Mouse (Mus musculus) E14TG2a.4 (cell line): Measurements from ENCODE around the gene B3gnt8.

ENCODE experiments used
- H3K27me3 ChIP-seq: 2 replicates; pipeline ENCODE4 v1.6.1; 2014; ENCODE audit warnings: low read length, control low read depth; ENCODE audit not compliant: insufficient read depth
- H3K36me3 ChIP-seq: 2 replicates; pipeline ENCODE4 v1.6.1; 2014; ENCODE audit warnings: low read length, control low read depth; ENCODE audit not compliant: insufficient read depth
- H3K4me1 ChIP-seq: replicated peaks from 2 replicates; pipeline ENCODE4 v1.6.1; 2014; ENCODE audit warnings: low read depth, low read length, control low read depth
- H3K4me3 ChIP-seq: replicated peaks from 2 replicates; pipeline ENCODE4 v1.5.1; 2014; ENCODE audit warnings: mild to moderate bottlenecking, low read length
- H3K9me3 ChIP-seq: 2 replicates; pipeline ENCODE4 v1.6.1; 2014; ENCODE audit warnings: low read length, control low read depth
- CTCF ChIP-seq: conservative IDR thresholded peaks from 2 replicates; pipeline ENCODE4 v1.5.1; 2014; ENCODE audit warnings: low read length
- NANOG ChIP-seq: IDR thresholded peaks from 2 replicates; pipeline ENCODE4 v1.6.1; 2014; ENCODE audit warnings: borderline replicate concordance, low read length, mixed read lengths
- POU5F1 ChIP-seq: IDR thresholded peaks from 2 replicates; pipeline ENCODE4 v1.6.1; 2014; ENCODE audit warnings: low read length, borderline replicate concordance

Gene B3gnt8

GRCm38 (mm10) chr7:25655601-25656428 is 29.4 kb downstream of the B3gnt8 start:
- Histone ChIP-seq H3K4me3 (peak overlapping the region; percentile 50), H3K36me3 (peaks cover 32% of the 10 kb centered on the region), H3K4me1 (peaks cover 80% of the 10 kb centered on the region), H3K27me3 (no peaks in the 10 kb centered on the region), H3K9me3 (no peaks in the 10 kb centered on the region)
- TF ChIP-seq NANOG = no peak
- TF ChIP-seq POU5F1 = no peak
- no peak for TF ChIP-seq CTCF

GRCm38 (mm10) chr7:25657785-25658184 is 31.3 kb downstream of the B3gnt8 start:
- Histone ChIP-seq H3K27me3 (no peaks in the 10 kb centered on the region), H3K36me3 (peaks cover 45% of the 10 kb centered on the region), H3K9me3 (no peaks in the 10 kb centered on the region), H3K4me3 (peak overlapping the region; percentile 89), H3K4me1 (peaks cover 82% of the 10 kb centered on the region)
- TF ChIP-seq POU5F1 (no peak), CTCF (no peak), NANOG (no peak)

- Histone ChIP-seq H3K27me3 (no peaks in the 10 kb centered on the region), H3K9me3 (no peaks in the 10 kb centered on the region), H3K4me3 (peak within 1 kb of the TSS; percentile 89), H3K4me1 (peaks cover 84% of the 10 kb centered on the region), H3K36me3 (peaks cover 45% of the 10 kb centered on the region)
- no peak for TF ChIP-seq POU5F1
- TF ChIP-seq NANOG = no peak
- TF ChIP-seq CTCF = no peak
These were observed 32.4 kb downstream of the B3gnt8 start, which contains the start of the genes Bckdha and Exosc5 for GRCm38 (mm10) chr7:25658657-25659472. Gene Bckdha, minus strand, starts transcription at chr7:25658981. Gene Exosc5, plus strand, starts transcription at chr7:25659164.

GRCm38 (mm10) chr7:25666381-25666780 is 39.9 kb downstream of the B3gnt8 start:
- Histone ChIP-seq H3K4me1 (peaks cover 100% of the 10 kb centered on the region), H3K4me3 (no peak overlapping the region), H3K27me3 (no peaks in the 10 kb centered on the region), H3K9me3 (no peaks in the 10 kb centered on the region), H3K36me3 (peaks cover 93% of the 10 kb centered on the region)
- TF ChIP-seq NANOG = no peak

- Histone ChIP-seq H3K36me3 (peaks cover 78% of the 10 kb centered on the region), H3K9me3 (no peaks in the 10 kb centered on the region)
- TF ChIP-seq NANOG = no peak
- no peak for TF ChIP-seq POU5F1
- TF ChIP-seq CTCF = no peak
These were observed 42.7 kb downstream of the B3gnt8 start for GRCm38 (mm10) chr7:25669158-25669557.

GRCm38 (mm10) chr7:25669631-25670030 is 43.2 kb downstream of the B3gnt8 start:
- Histone ChIP-seq H3K36me3 (peaks cover 73% of the 10 kb centered on the region), H3K4me3 (peak overlapping the region; percentile 63), H3K9me3 (no peaks in the 10 kb centered on the region), H3K27me3 (peaks cover 17% of the 10 kb centered on the region), H3K4me1 (peaks cover 80% of the 10 kb centered on the region)
- TF ChIP-seq NANOG = no peak
- no peak for TF ChIP-seq CTCF
- no peak for TF ChIP-seq POU5F1

More at GRCm38 (mm10) chr7:25669158-25669557, 42.7 kb downstream of the B3gnt8 start:
- Histone ChIP-seq H3K4me3 (peak overlapping the region; percentile 63), H3K4me1 (peaks cover 80% of the 10 kb centered on the region), H3K27me3 (peaks cover 13% of the 10 kb centered on the region)

- peak overlapping the region; percentile 63 for H3K4me3 ChIP-seq
- peaks cover 22% of the 10 kb centered on the region for H3K27me3 ChIP-seq
- H3K9me3 ChIP-seq = no peaks in the 10 kb centered on the region
- H3K36me3 ChIP-seq = peaks cover 68% of the 10 kb centered on the region
- TF ChIP-seq CTCF = no peak
- TF ChIP-seq POU5F1 = no peak
- TF ChIP-seq NANOG = no peak; the same call in 1 of the 2 replicates
- H3K4me1 ChIP-seq = peaks cover 80% of the 10 kb centered on the region
These were observed 43.6 kb downstream of the B3gnt8 start for GRCm38 (mm10) chr7:25670096-25670495.

- Histone ChIP-seq H3K4me1 (peaks cover 75% of the 10 kb centered on the region), H3K36me3 (peaks cover 52% of the 10 kb centered on the region), H3K4me3 (no peak overlapping the region), H3K9me3 (no peaks in the 10 kb centered on the region), H3K27me3 (peaks cover 36% of the 10 kb centered on the region)
- TF ChIP-seq NANOG = no peak
- TF ChIP-seq CTCF = no peak
- TF ChIP-seq POU5F1 = no peak
These were observed 45.2 kb downstream of the B3gnt8 start for GRCm38 (mm10) chr7:25671686-25672085.
